Mouse (Mus musculus) layer of hippocampus, adult 11-12 months (tissue): ENCODE measurements around the gene Eci2.
"Not testable (repeated sequence)": the region's sequence is repeated elsewhere in the genome, so short reads cannot be mapped to it uniquely, and the experiment has no call there.

Experiments
- DNase-seq: peaks from one replicate; pipeline ENCODE4 v3.0.0; 2022; ENCODE audit warnings: low spot score

Eci2 gene

DNA sequence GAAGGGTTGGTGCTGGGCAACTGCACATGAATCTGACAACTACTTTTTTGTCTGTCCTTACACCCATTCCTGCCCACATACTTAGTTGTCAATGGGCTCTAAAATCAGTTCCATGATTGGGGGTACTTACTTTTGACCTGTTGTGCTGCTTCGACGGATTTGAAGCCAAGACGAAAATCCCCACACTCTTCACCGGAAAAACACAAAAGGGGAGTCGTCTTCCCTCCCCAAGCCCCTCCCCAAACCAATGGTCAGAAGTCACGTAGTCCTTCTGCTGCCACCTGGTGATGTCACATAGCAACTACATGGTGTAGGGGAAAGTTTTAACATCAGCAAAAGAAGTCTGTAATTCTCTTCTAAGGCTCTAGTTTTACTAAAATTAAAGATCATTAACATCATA, at the start of gene Eci2:
Gene Eci2, minus strand, starts transcription at position 218 of the 400 bp plus-strand sequence.
- DNase-seq, result no peak

DNA sequence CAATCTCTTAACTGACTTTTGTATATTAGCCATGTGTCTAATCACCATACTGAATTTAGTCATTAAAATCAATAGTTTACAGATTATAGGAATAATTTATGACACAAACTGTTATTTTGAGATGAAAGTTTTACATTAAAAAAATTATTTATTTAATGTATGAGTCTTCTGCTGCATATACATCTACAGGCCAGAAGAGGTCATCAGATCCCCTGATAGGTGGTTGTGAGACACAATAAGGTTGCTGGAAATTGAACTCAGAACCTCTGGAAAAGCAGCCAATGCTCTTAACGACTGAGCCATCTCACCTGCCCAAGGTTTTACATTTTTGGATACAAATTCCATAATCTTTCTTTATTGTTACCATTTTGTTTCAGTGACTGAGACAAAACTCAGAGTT, 48.0 kb upstream of the Eci2 start:
- DNase-seq, result no peak

DNA sequence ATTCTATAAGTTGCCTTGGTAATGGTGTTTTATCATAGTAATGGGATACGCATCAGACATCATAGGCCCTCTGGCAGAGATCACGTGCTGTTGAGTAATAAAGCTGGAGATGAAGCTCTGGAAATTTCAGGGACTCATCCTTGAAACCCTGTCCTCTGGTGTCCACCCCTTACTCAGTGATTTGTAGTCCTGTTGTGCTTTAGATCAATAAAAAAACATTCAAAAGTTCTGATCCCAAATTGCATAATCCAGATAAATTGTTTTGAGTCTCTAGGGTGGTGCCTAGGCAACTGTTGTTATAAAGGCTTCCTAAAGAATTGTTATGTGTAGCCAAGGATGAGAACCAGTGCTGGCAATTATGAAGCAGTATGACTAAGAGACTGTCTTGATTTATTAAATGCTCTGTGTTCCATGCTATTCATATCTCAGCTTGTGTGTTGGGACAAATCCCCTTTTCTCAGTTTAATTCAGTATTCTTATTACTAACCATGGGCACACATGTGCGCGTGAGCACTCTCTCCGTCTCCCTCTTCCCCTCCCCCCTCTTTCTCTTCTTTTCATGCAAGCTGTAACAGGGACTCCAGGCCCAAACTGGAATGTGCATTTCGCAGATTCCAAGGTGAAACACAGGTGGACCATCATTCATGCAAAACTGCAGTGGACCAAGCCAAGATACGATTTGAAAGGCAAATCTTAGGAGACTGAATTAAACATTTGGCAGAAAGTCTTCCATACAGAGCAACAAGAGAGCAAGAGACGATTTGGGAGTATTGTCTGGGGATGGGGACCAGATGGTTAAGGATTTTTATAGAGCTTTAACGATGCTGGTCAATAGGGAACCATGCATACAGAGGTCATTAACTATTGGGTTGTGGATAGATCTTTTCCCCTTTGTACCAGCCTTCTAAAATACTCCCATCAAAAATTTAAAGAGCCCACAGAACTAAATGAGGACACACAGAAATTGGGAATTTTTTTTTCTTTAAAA, 43.9 kb upstream of the Eci2 start:
- DNase-seq, result no peak

DNA sequence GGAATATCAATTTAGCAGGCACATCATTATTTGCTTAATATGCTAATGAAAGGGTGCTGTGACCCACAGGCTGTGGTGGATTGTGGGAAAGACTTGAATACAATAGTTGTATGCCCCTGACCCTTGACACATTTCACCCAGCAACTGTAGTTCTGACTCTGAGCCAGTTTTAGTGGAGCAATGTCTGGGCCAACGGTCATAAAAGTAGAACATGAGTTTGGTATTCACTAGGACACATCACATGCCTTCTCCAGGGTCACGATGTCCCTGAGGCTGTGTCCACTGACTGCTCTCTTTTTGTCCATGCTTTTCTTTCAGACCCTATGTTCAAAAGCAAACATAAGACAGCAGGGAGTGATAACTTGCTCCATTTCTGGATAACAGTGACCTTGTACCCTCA, 40.2 kb upstream of the Eci2 start:
- no peak for DNase-seq

- no peak for DNase-seq
Observed at GRCm38 (mm10) chr13:35066033-35066432, 39.1 kb upstream of the Eci2 start.

- no peak for DNase-seq
Observed at GRCm38 (mm10) chr13:35064381-35064780, 37.5 kb upstream of the Eci2 start.

GRCm38 (mm10) chr13:35058145-35058544, 31.2 kb upstream of the Eci2 start:
- DNase-seq, result no peak

- DNase-seq, result no peak
Observed at GRCm38 (mm10) chr13:35036486-35036885, 9.6 kb upstream of the Eci2 start.

- DNase-seq, result no peak
Observed at GRCm38 (mm10) chr13:35035731-35036130, 8.8 kb upstream of the Eci2 start.

GRCm38 (mm10) chr13:35033571-35033970, 6.7 kb upstream of the Eci2 start:
- DNase-seq, result no peak

GRCm38 (mm10) chr13:35031684-35032082, 4.8 kb upstream of the Eci2 start:
- DNase-seq, result no peak

DNA sequence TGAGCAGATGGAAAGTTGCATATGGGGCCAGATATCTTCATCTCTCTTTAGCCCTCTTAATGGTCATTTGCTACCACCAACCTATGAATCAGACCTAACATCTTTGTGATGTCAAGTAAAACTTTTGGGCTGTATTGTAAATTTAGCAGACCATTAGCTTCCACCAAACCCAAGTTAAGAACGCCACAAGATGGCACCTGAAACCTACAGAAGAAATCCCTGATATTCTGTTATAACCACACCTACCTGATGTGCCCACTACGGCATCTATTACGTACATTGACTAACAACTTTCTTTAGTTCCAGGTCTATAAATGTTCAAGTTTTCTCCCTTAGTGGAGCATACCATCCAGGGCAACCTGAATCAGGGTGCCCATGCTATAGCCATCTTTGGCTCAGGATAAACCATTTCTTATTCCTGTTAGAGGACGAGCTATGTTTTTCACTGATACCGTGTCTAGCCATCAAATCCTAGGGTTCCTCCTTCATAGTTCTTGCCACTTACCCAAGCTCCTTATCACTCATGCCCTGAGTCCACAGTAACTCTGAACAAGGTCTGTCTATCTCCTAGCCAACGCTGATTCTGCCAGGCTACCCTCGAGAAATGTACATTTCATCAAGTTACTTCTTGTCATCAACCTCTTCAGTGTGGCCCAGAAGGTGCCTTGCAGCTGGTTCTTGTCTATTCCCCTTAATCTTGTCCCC, 4.2 kb upstream of the Eci2 start:
- DNase-seq, result peak; percentile 8

- DNase-seq, result no peak
Observed at GRCm38 (mm10) chr13:35028365-35028764, 1.5 kb upstream of the Eci2 start.

DNA sequence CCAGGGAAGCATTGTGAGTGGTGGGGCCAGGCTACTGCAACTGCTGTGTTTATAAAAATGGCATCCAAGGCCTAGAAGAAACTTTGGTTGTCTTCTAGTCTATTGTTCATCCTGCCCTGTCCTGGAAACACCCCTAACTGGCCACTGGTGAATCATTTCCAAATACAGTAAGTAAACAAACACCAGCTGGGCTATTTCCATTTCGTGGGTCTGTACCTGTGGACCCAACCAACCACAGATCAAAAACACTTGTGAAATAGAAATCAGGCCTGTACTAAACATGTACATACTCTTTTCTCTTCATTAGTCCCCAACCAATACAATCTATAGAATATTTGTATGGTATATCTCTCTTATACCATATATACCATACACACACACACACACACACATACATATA, 3.5 kb downstream of the Eci2 start:
- not testable (repeated sequence) for DNase-seq

- DNase-seq, result no peak
Observed at GRCm38 (mm10) chr13:35020383-35020782, 6.5 kb downstream of the Eci2 start.

- DNase-seq, result no peak
Observed at GRCm38 (mm10) chr13:35018866-35019536, 7.9 kb downstream of the Eci2 start.

- no peak for DNase-seq
Observed at GRCm38 (mm10) chr13:35017392-35017791, 9.5 kb downstream of the Eci2 start.

DNA sequence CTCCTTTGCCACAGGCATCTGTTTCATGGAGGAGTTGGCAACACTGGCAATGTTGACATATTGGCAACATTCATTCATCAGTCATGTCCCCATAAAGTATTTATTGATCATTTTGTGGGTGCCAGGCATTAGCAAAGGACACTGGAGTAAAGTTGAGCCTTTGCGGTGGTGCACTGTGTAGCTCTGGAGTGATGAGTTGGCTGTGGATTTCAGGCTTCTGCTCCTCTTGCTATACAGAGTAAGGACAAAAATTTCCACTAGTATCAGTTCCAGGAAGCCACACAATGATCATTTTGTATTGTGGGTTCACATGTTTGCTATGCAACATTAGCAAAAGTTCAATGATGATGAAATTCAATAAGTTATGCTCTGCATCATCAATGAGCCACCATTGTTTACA, 10.8 kb downstream of the Eci2 start:
- no peak for DNase-seq

GRCm38 (mm10) chr13:34995925-34996324, 31.0 kb downstream of the Eci2 start:
- no peak for DNase-seq

DNA sequence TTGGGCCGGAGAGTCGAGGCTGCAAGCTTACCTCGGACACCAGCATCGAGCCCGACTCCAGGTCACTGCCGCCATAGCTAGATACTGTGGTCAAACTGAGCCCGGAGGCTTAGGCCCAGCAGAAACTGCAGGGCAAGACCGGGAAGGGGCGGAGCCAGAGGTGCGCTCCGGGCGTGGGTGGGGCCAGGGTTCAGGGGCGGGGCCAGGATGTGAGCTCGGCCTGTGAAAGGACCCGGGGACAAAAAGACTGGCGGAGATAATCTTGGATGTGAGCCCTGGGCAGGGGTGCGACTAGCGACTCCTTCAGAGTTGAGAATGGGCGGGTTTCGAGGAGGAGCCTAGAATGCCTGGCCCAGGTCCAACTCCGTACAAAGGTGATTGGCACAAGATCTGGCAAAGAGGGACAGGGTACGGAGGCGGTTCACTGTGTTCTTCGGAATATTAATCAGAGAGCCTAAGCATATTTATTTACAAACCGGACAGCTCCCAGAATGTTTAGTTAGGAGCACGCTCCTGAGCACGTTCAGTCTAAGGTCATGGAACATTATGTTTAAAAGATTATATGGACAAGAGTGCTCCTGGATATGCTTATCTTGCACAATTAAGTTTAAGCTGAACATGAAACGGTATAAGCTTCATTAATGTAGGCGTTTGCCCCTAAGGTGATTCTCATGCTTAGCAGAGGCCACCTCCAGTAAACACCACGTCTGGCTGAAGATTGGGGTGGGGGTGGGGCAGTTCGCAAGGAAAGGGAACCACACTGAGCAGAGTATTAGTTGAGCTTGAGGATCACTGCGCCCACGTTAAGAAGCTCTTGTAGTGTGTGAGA, 32.7 kb downstream of the Eci2 start:
- DNase-seq, result peak; percentile 89

GRCm38 (mm10) chr13:34993595-34993982, 33.3 kb downstream of the Eci2 start:
- no peak for DNase-seq

GRCm38 (mm10) chr13:34993085-34993484, 33.8 kb downstream of the Eci2 start:
- DNase-seq, result no peak
